Mouse (Mus musculus) lung, adult 2 months (tissue): Measurements from ENCODE around the gene Jdp2.

ENCODE experiments used
- CTCF ChIP-seq: fragments of 200-500 bp; IDR thresholded peaks from 2 replicates; pipeline ENCODE4 v1.5.1; 2011; ENCODE audit warnings: mild to moderate bottlenecking, low read length, control low read depth; ENCODE audit not compliant: insufficient read depth
- POLR2A ChIP-seq: fragments of 200-500 bp; IDR thresholded peaks from 2 replicates; pipeline ENCODE4 v1.6.1; 2011; ENCODE audit warnings: low read depth, mild to moderate bottlenecking, control low read depth, low read length, borderline replicate concordance; ENCODE audit errors: extremely low read depth

DNA sequence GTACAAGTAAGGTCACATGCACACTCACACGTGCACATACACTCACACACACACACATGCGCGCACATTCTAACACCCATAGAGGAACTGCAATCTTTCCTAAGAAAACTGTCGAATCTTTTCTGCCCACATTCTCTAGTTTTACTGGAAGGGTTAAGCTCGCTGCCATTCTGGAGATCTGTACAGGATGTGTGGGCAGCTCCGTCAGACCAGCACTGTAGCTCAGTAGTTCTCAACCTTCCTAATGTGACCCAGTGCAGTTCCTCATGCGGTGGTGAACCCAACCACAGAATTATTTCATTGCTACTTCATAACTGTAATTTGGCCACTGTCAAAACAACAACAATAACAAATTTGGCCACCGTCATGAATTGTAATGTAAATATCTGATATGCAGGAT lies 75.1 kb downstream of the Jdp2 start:
- TF ChIP-seq POLR2A (no peak), CTCF (no peak)
